Mouse (Mus musculus): ENCODE data around the gene Klk10. TPM values are rescaled to one million over a fixed set of nuclear protein-coding genes. Genes with fewer than 3 reads are reported as not detected.

Klk10 gene
- polyA plus RNA-seq, 1 experiment from 2014 or later: not detected

DNA sequence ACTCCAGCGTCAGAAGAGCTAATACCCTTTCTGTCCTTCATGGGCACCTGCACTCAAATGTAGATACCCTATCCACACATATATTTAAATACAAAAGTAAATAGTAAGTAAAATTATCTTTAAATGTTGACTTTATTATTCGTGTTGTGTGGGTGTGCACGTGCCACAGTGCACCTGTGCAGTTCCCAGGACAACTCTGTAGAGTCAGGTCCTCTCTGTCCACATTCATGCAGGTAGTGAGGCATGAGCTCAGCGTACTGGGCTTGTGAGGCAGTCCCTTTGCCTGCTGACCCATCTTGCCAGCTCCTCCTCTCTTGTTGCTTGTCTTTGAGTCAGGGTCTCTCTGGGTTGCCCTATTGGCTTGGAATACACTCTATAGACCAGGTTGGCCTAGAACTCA lies 46.9 kb downstream of the Klk10 start:
- Histone ChIP-seq H3K9me3 (ENCODE audit: low read length) (no peaks in the 10 kb centered on the region), H3K27me3 (ENCODE audit: insufficient read depth, low read length) (no peaks in the 10 kb centered on the region), H3K9ac (replicated peaks) (no peak overlapping the region), H3K27ac (ENCODE audit: low read depth) (no peak overlapping the region), H3K4me2 (ENCODE audit: low read depth, low read length) (no peak overlapping the region), H3K4me1 (ENCODE audit: insufficient read depth) (no peaks in the 10 kb centered on the region), H3K4me3 (ENCODE audit: low read depth, low read length) (no peak overlapping the region), H3K36me3 (replicated peaks; ENCODE audit: insufficient read depth, low read length) (no peaks in the 10 kb centered on the region)
- no peak for TF ChIP-seq EP300 (IDR thresholded peaks at IDR 0.05; ENCODE audit: low read depth)
- ATAC-seq (no peak), DNase-seq (no peak)
- 71% methylated on average over 4 of the region's 4 CpGs for WGBS (ENCODE audit: insufficient replicate concordance)

- Histone ChIP-seq H3K9ac (replicated peaks) (no peak overlapping the region), H3K9me3 (ENCODE audit: low read length) (no peaks in the 10 kb centered on the region), H3K36me3 (replicated peaks; ENCODE audit: insufficient read depth, low read length) (no peaks in the 10 kb centered on the region), H3K4me2 (ENCODE audit: low read depth, low read length) (no peak overlapping the region), H3K27ac (ENCODE audit: low read depth) (no peak overlapping the region), H3K4me1 (ENCODE audit: insufficient read depth) (no peaks in the 10 kb centered on the region), H3K4me3 (ENCODE audit: low read depth, low read length) (no peak overlapping the region), H3K27me3 (ENCODE audit: insufficient read depth, low read length) (no peaks in the 10 kb centered on the region)
- no peak for DNase-seq
- ATAC-seq: no peak
- 71% methylated on average over 8 of the region's 8 CpGs for WGBS (ENCODE audit: insufficient replicate concordance)
- no peak for TF ChIP-seq EP300 (IDR thresholded peaks at IDR 0.05; ENCODE audit: low read depth)
- no peak for TF ChIP-seq CTCF (IDR thresholded peaks at IDR 0.05; ENCODE audit: low read depth)
These were observed 48.2 kb downstream of the Klk10 start for GRCm38 (mm10) chr7:43829006-43829405.

Other genes starting within 250 kb of the Klk10 start
- gene Cd33, start 236.6 kb upstream of the Klk10 start, polyA plus RNA-seq (2015; fragmentation: Nextera tagmentation; extraction: Ambion mirVana): 3.9 and 5.1 TPM in 2 replicates
- 0.14 and 0.26 TPM in 2 replicates for gene Zfp658, start 218.8 kb upstream of the Klk10 start, polyA plus RNA-seq (2015; fragmentation: Nextera tagmentation; extraction: Ambion mirVana)
- gene Zfp719, start 201.4 kb upstream of the Klk10 start, polyA plus RNA-seq (2015; fragmentation: Nextera tagmentation; extraction: Ambion mirVana): 1.3 TPM in 2 replicates
- gene Zfp819, start 173.9 kb upstream of the Klk10 start, polyA plus RNA-seq (2015; fragmentation: Nextera tagmentation; extraction: Ambion mirVana): not detected in 2 replicates
- 0.14 TPM in 1 of 2 replicates, not detected in the other for gene Ceacam18, start 146.3 kb upstream of the Klk10 start, polyA plus RNA-seq (2015; fragmentation: Nextera tagmentation; extraction: Ambion mirVana)
- gene Siglece, start 120.9 kb upstream of the Klk10 start, polyA plus RNA-seq (2015; fragmentation: Nextera tagmentation; extraction: Ambion mirVana): 5.1 and 5.8 TPM in 2 replicates
- 3.2 and 4.5 TPM in 2 replicates for gene Ctu1, start 109.0 kb upstream of the Klk10 start, polyA plus RNA-seq (2015; fragmentation: Nextera tagmentation; extraction: Ambion mirVana)
- not detected in 2 replicates for gene Klk14, start 90.6 kb upstream of the Klk10 start, polyA plus RNA-seq (2015; fragmentation: Nextera tagmentation; extraction: Ambion mirVana)
- gene Klk13, start 68.5 kb upstream of the Klk10 start, polyA plus RNA-seq (2015; fragmentation: Nextera tagmentation; extraction: Ambion mirVana): not detected in 2 replicates
- gene Klk12, start 12.1 kb upstream of the Klk10 start, polyA plus RNA-seq (2015; fragmentation: Nextera tagmentation; extraction: Ambion mirVana): not detected in 2 replicates
- gene Klk11, start 6.4 kb upstream of the Klk10 start, polyA plus RNA-seq (2015; fragmentation: Nextera tagmentation; extraction: Ambion mirVana): not detected in 2 replicates
- gene Klk9, start 10.9 kb downstream of the Klk10 start, polyA plus RNA-seq (2015; fragmentation: Nextera tagmentation; extraction: Ambion mirVana): not detected in 2 replicates
- 2.2 and 3.2 TPM in 2 replicates for gene Klk8, start 16.5 kb downstream of the Klk10 start, polyA plus RNA-seq (2015; fragmentation: Nextera tagmentation; extraction: Ambion mirVana)
- gene Klk7, start 30.3 kb downstream of the Klk10 start, polyA plus RNA-seq (2015; fragmentation: Nextera tagmentation; extraction: Ambion mirVana): not detected in 2 replicates
- gene Klk6, start 43.5 kb downstream of the Klk10 start, polyA plus RNA-seq (2015; fragmentation: Nextera tagmentation; extraction: Ambion mirVana): not detected in 2 replicates
- not detected in 2 replicates for gene Klk5, start 60.9 kb downstream of the Klk10 start, polyA plus RNA-seq (2015; fragmentation: Nextera tagmentation; extraction: Ambion mirVana)
- not detected in 2 replicates for gene Klk4, start 100.1 kb downstream of the Klk10 start, polyA plus RNA-seq (2015; fragmentation: Nextera tagmentation; extraction: Ambion mirVana)
- gene Klk15, start 152.7 kb downstream of the Klk10 start, polyA plus RNA-seq (2015; fragmentation: Nextera tagmentation; extraction: Ambion mirVana): not detected in 2 replicates
- not detected in 2 replicates for gene Klk1b8, start 169.6 kb downstream of the Klk10 start, polyA plus RNA-seq (2015; fragmentation: Nextera tagmentation; extraction: Ambion mirVana)
- not detected in 2 replicates for gene Klk1b1, start 185.7 kb downstream of the Klk10 start, polyA plus RNA-seq (2015; fragmentation: Nextera tagmentation; extraction: Ambion mirVana)
- gene Klk1b9, start 195.0 kb downstream of the Klk10 start, polyA plus RNA-seq (2015; fragmentation: Nextera tagmentation; extraction: Ambion mirVana): not detected in 2 replicates
- gene Klk1b11, start 214.8 kb downstream of the Klk10 start, polyA plus RNA-seq (2015; fragmentation: Nextera tagmentation; extraction: Ambion mirVana): not detected in 2 replicates
- gene Klk1b26, start 231.1 kb downstream of the Klk10 start, polyA plus RNA-seq (2015; fragmentation: Nextera tagmentation; extraction: Ambion mirVana): not detected in 2 replicates